Mouse (Mus musculus): ENCODE data around the gene Krt28. TPM values are rescaled to one million over a fixed set of nuclear protein-coding genes. Genes with fewer than 3 reads are reported as not detected.

Gene Krt28
- polyA plus RNA-seq, 1 experiment from 2014 or later: 0.39 TPM

DNA sequence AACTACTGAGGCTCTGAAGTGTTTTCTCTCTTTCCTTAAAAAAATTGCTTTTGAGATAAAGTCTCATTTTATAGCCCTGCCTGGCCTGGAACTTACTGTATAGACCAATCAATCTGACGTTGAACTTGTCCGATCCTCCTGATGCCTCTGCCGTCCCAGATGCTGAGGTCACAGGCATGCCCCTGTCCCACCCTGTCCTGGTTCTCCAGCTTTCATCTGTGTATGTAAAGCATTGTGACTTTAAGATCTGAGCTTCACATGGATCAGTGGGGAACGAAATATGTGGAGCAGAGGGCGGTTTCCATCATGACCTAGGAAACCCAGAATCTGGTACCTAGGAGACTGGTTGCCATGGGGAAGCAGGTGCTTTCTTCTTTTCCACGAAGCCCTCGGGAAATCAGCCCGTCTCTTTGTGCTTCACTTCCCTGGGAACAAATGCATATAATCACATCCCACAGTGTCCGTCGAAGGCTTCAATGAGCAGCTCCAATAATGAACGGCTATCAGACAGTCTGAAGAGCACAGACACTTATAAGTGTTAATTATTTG, 35.3 kb downstream of the Krt28 start:
- H3K36me3 ChIP-seq: no peaks in the 10 kb centered on the region
- no peak overlapping the region for H3K27ac ChIP-seq
- 83% methylated on average over 11 of the region's 11 CpGs for WGBS
- H3K4me3 ChIP-seq: no peak overlapping the region
- H3K27me3 ChIP-seq (ENCODE audit: insufficient read depth, poor library complexity, severe bottlenecking): no peaks in the 10 kb centered on the region
- no peak for DNase-seq (ENCODE audit: low spot score)
- no peaks in the 10 kb centered on the region for H3K9me3 ChIP-seq
- no peaks in the 10 kb centered on the region for H3K4me1 ChIP-seq

DNA sequence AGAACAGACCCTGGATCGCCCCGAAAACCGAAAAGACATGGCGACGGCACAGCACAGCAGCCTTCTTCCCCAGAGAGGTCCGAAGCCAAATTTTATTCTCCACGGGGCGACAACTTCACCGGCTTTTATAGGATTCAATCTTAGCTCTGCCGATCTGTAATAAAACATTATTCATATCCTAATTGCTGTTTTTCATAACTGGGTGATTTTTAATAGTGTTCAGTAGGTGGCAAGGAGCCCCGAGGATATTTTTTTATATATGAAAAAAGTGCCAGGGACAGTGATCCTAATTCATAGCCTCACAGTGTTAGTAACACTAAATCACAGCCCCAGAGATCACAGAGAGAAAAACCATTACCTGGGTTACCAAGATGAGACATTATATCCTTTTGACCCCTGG, 36.8 kb downstream of the Krt28 start, which contains the start of gene Krt26:
Gene Krt26 (minus strand): TSS at position 101 of the 400 bp plus-strand sequence.
- no peaks in the 10 kb centered on the region for H3K4me1 ChIP-seq
- 87% methylated on average over 11 of the region's 11 CpGs for WGBS
- no peaks in the 10 kb centered on the region for H3K9me3 ChIP-seq
- no peaks in the 10 kb centered on the region for H3K36me3 ChIP-seq
- no peak for DNase-seq (ENCODE audit: low spot score)
- no peak within 1 kb of the TSS for H3K4me3 ChIP-seq
- no peaks in the 10 kb centered on the region for H3K27me3 ChIP-seq (ENCODE audit: insufficient read depth, poor library complexity, severe bottlenecking)
- H3K27ac ChIP-seq: no peak within 1 kb of the TSS

DNA sequence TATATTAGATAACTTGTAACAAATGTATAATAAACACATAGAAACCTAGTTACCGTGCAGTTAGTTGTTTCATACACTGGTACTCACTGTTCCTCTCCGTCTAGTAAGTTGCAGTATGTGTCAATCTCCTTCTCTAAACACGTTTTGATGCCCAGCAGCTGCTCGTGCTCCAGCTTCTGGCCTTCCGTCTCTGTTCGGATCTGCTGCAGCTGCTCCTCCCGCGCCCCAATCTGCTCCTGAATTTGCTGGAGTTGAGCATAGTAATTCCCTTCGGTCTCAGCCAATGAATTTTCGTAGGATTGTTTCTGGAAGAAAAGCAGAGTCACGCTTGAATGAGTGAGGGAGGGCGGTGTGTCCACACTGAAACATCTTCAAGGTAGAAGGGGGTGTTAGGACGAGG, 41.3 kb downstream of the Krt28 start:
- no peak overlapping the region for H3K27ac ChIP-seq
- no peaks in the 10 kb centered on the region for H3K9me3 ChIP-seq
- no peak for DNase-seq (ENCODE audit: low spot score)
- no peaks in the 10 kb centered on the region for H3K4me1 ChIP-seq
- no peaks in the 10 kb centered on the region for H3K36me3 ChIP-seq
- no peak overlapping the region for H3K4me3 ChIP-seq
- H3K27me3 ChIP-seq (ENCODE audit: insufficient read depth, poor library complexity, severe bottlenecking): no peaks in the 10 kb centered on the region
- 76% methylated on average over 13 of the region's 13 CpGs for WGBS

DNA sequence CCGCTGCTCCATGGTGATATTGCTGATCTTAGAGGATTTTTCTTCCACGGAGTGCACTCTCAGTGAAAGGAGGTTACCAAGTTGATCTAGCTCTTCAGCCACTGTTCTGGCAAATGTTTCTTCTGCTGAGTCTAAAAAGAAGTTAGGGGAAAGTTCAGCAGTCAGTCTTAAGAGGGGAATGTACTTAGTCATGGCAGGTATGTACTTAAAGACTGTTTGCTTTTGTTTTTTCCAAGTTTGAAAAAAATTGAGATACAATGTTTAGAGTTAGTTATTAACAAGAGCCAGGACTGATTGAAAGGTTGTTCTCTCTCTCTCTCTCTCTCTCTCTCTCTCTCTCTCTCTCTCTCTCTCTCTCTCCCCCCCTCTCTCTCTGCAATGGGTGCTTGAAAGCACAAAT, 45.0 kb downstream of the Krt28 start:
- H3K4me1 ChIP-seq: no peaks in the 10 kb centered on the region
- no peaks in the 10 kb centered on the region for H3K27me3 ChIP-seq (ENCODE audit: insufficient read depth, poor library complexity, severe bottlenecking)
- H3K36me3 ChIP-seq: no peaks in the 10 kb centered on the region
- no peak overlapping the region for H3K4me3 ChIP-seq
- 73% methylated on average over 2 of the region's 2 CpGs for WGBS
- no peaks in the 10 kb centered on the region for H3K9me3 ChIP-seq
- no peak overlapping the region for H3K27ac ChIP-seq
- no peak for DNase-seq (ENCODE audit: low spot score)

DNA sequence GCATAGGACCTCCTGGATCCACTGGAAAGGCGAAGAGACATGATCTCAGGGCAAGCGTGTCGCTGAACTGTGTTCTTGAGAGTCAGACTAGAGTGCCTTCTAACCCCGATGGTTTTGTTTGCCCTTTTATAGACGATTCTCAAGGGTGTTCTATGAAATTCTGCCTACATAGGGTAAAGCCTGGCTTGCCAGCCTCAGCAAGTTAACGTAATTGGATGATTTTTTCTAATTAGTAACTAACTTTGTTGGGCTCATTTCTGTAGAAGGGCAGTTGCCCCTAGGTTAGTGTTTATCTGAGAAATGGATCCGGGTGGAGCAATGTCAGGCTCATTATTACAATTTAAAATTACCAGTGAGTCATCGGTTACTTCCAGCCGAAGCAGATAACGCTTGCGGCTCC, 51.9 kb downstream of the Krt28 start, which contains the start of gene Krt25:
Gene Krt25 (minus strand): TSS at position 101 of the 400 bp plus-strand sequence.
- 89% methylated on average over 11 of the region's 11 CpGs for WGBS
- H3K9me3 ChIP-seq: no peaks in the 10 kb centered on the region
- no peak within 1 kb of the TSS for H3K27ac ChIP-seq
- DNase-seq (ENCODE audit: low spot score): no peak
- H3K4me3 ChIP-seq: no peak within 1 kb of the TSS
- no peaks in the 10 kb centered on the region for H3K4me1 ChIP-seq
- no peaks in the 10 kb centered on the region for H3K27me3 ChIP-seq (ENCODE audit: insufficient read depth, poor library complexity, severe bottlenecking)
- no peaks in the 10 kb centered on the region for H3K36me3 ChIP-seq

DNA sequence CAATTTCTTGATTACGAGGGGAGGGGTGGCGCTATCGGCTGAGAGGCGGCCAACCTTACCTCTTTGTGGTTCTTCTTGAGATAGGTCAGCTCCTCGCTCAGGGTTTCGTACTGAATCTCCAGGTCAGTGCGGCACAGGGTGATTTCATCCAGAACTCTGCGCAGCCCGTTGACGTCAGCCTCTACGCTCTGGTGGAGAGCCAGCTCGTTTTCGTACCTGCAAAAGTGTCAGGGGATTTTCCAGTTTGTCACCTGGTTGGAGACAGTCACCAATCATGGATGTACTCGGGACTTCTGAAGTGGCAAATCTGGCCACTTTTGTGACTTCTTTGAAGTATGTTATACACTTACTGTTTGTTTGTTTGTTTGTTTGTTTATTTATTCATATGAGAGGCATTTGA, 53.6 kb downstream of the Krt28 start:
- WGBS: 80% methylated on average over 14 of the region's 14 CpGs
- H3K4me1 ChIP-seq: no peaks in the 10 kb centered on the region

DNA sequence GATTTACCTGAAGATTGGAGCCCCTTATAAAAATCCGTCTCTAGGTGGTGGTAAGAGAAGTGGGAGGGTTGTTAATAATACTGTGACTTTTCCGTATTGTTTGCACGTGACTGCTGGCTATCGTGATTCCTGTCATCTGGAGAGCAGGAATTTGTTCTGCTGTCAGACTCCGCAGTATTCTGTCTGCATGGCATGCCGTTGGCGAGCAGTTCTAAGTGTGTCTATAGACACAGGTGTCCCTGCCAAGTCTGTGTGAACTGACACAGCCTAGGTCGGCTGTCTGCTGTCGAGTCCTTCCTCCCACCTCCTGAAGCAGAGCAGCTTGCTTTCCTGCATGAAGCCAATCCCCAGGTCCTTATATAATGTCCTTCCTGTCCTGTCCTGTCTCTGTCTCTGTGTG, 55.6 kb downstream of the Krt28 start:
- no peak for DNase-seq (ENCODE audit: low spot score)
- Histone ChIP-seq H3K9me3 (no peaks in the 10 kb centered on the region), H3K36me3 (no peaks in the 10 kb centered on the region), H3K27ac (no peak overlapping the region), H3K4me3 (no peak overlapping the region), H3K27me3 (ENCODE audit: insufficient read depth, poor library complexity, severe bottlenecking) (no peaks in the 10 kb centered on the region), H3K4me1 (no peaks in the 10 kb centered on the region)
- 71% methylated on average over 9 of the region's 9 CpGs for WGBS

More for the DNA sequence above, 53.6 kb downstream of the Krt28 start:
- H3K27me3 ChIP-seq (ENCODE audit: insufficient read depth, poor library complexity, severe bottlenecking): no peaks in the 10 kb centered on the region
- H3K4me3 ChIP-seq: no peak overlapping the region
- H3K27ac ChIP-seq: no peak overlapping the region
- no peaks in the 10 kb centered on the region for H3K9me3 ChIP-seq
- no peaks in the 10 kb centered on the region for H3K36me3 ChIP-seq
- DNase-seq (ENCODE audit: low spot score): no peak

DNA sequence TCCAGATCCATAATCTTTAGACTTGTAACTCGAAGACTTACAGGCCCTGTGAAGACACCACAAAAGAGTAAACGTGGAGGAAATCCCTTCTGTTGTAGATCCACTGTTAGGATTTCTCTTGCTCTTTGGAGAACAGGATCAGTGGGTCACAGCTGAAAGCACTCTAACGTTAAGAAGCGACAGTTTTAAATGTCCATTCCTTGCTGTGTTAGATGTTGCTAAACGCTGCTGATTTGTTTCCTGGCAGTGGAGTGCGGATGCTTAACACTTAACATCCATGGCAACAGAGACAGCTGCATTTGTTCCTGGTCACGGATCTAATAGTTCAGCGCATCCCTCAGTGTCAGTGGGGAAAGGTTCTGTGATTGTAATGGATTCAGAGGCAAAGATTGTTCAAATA, 58.2 kb downstream of the Krt28 start:
- no peak overlapping the region for H3K4me3 ChIP-seq
- no peak overlapping the region for H3K27ac ChIP-seq
- H3K4me1 ChIP-seq: no peaks in the 10 kb centered on the region
- DNase-seq (ENCODE audit: low spot score): no peak
- no peaks in the 10 kb centered on the region for H3K27me3 ChIP-seq (ENCODE audit: insufficient read depth, poor library complexity, severe bottlenecking)
- H3K36me3 ChIP-seq: no peaks in the 10 kb centered on the region
- no peaks in the 10 kb centered on the region for H3K9me3 ChIP-seq
- 73% methylated on average over 8 of the region's 8 CpGs for WGBS

Other genes with a start within 250 kb of the Krt28 start
- 0.25 and 0.78 TPM in 2 replicates for gene Ccr7, start 219.8 kb downstream of the Krt28 start, polyA plus RNA-seq (2016; fragmentation: Nextera tagmentation; extraction: Ambion mirVana)
- gene Smarce1, start 143.9 kb downstream of the Krt28 start, polyA plus RNA-seq (2016; fragmentation: Nextera tagmentation; extraction: Ambion mirVana): 191 and 259 TPM in 2 replicates
- 0.68 and 1.6 TPM in 2 replicates for gene Krt222, start 130.8 kb downstream of the Krt28 start, polyA plus RNA-seq (2016; fragmentation: Nextera tagmentation; extraction: Ambion mirVana)
- gene Krt24, start 89.6 kb downstream of the Krt28 start, polyA plus RNA-seq (2016; fragmentation: Nextera tagmentation; extraction: Ambion mirVana): not detected in 2 replicates
- not detected in 2 replicates for gene Krt25, start 52.0 kb downstream of the Krt28 start, polyA plus RNA-seq (2016; fragmentation: Nextera tagmentation; extraction: Ambion mirVana)
- not detected in 2 replicates for gene Krt26, start 36.9 kb downstream of the Krt28 start, polyA plus RNA-seq (2016; fragmentation: Nextera tagmentation; extraction: Ambion mirVana)
- gene Krt27, start 23.8 kb downstream of the Krt28 start, polyA plus RNA-seq (2016; fragmentation: Nextera tagmentation; extraction: Ambion mirVana): not detected in 2 replicates
- gene Krt10, start 14.5 kb upstream of the Krt28 start, polyA plus RNA-seq (2016; fragmentation: Nextera tagmentation; extraction: Ambion mirVana): 11.4 and 14.6 TPM in 2 replicates
- gene Krt12, start 47.4 kb upstream of the Krt28 start, polyA plus RNA-seq (2016; fragmentation: Nextera tagmentation; extraction: Ambion mirVana): not detected in 2 replicates
- 6.6 and 9.5 TPM in 2 replicates for gene Krt20, start 63.2 kb upstream of the Krt28 start, polyA plus RNA-seq (2016; fragmentation: Nextera tagmentation; extraction: Ambion mirVana)
- 0.15 and 0.38 TPM in 2 replicates for gene Krt23, start 118.2 kb upstream of the Krt28 start, polyA plus RNA-seq (2016; fragmentation: Nextera tagmentation; extraction: Ambion mirVana)
- not detected in 2 replicates for gene Krt39, start 146.4 kb upstream of the Krt28 start, polyA plus RNA-seq (2016; fragmentation: Nextera tagmentation; extraction: Ambion mirVana)
- gene Krt40, start 168.3 kb upstream of the Krt28 start, polyA plus RNA-seq (2016; fragmentation: Nextera tagmentation; extraction: Ambion mirVana): not detected in 2 replicates
- not detected in 2 replicates for gene Krtap3-3, start 176.0 kb upstream of the Krt28 start, polyA plus RNA-seq (2016; fragmentation: Nextera tagmentation; extraction: Ambion mirVana)
- not detected in 2 replicates for gene Krtap3-2, start 181.9 kb upstream of the Krt28 start, polyA plus RNA-seq (2016; fragmentation: Nextera tagmentation; extraction: Ambion mirVana)
- gene Gm11939, start 184.6 kb upstream of the Krt28 start, polyA plus RNA-seq (2016; fragmentation: Nextera tagmentation; extraction: Ambion mirVana): not detected in 2 replicates
- gene Krtap3-1, start 191.7 kb upstream of the Krt28 start, polyA plus RNA-seq (2016; fragmentation: Nextera tagmentation; extraction: Ambion mirVana): not detected in 2 replicates
- not detected in 2 replicates for gene Krtap1-5, start 206.1 kb upstream of the Krt28 start, polyA plus RNA-seq (2016; fragmentation: Nextera tagmentation; extraction: Ambion mirVana)
- not detected in 2 replicates for gene Krtap1-4, start 208.8 kb upstream of the Krt28 start, polyA plus RNA-seq (2016; fragmentation: Nextera tagmentation; extraction: Ambion mirVana)
- not detected in 2 replicates for gene Krtap1-3, start 216.4 kb upstream of the Krt28 start, polyA plus RNA-seq (2016; fragmentation: Nextera tagmentation; extraction: Ambion mirVana)
- not detected in 2 replicates for gene Krtap9-3, start 223.2 kb upstream of the Krt28 start, polyA plus RNA-seq (2016; fragmentation: Nextera tagmentation; extraction: Ambion mirVana)
- not detected in 2 replicates for gene Gm11938, start 228.4 kb upstream of the Krt28 start, polyA plus RNA-seq (2016; fragmentation: Nextera tagmentation; extraction: Ambion mirVana)
- gene Gm11937, start 235.3 kb upstream of the Krt28 start, polyA plus RNA-seq (2016; fragmentation: Nextera tagmentation; extraction: Ambion mirVana): not detected in 2 replicates
- gene Krtap2-4, start 239.9 kb upstream of the Krt28 start, polyA plus RNA-seq (2016; fragmentation: Nextera tagmentation; extraction: Ambion mirVana): not detected in 2 replicates
- not detected in 2 replicates for gene Gm11562, start 245.5 kb upstream of the Krt28 start, polyA plus RNA-seq (2016; fragmentation: Nextera tagmentation; extraction: Ambion mirVana)

Measured in heart, embryonic 10.5 days (tissue).